Mouse (Mus musculus): ENCODE measurements around the gene Dohh.

DNA sequence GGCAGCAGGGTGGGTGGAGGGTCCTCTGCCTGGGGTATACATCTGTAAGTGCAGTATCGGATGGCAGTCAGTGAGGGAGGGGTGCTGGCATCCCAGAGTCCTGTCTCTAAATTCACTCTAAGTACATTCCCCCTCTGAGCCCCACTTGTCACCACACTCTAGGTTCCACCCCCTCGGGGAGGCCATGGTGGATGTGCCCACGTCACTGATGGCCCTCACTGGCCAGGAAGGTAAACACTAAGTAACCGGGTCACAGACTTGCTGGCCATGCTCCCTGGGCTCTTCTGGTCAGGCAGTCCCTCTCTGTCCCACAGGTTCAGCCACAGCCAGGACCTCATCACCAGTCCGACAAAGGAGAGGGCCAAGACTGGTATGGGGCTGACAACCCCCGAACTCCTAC lies 38.0 kb downstream of the Dohh start:
- TF ChIP-seq CTCF (IDR thresholded peaks at IDR 0.05; ENCODE audit: borderline replicate concordance, extremely low read depth, insufficient read depth, insufficient read length), result no peak
- TF ChIP-seq POLR2A (IDR thresholded peaks at IDR 0.05; ENCODE audit: borderline replicate concordance, extremely low read depth, insufficient read depth, insufficient read length, poor library complexity, severe bottlenecking), result no peak
